Mouse (Mus musculus) thymus, postnatal 0 days (tissue): Measurements from ENCODE around the gene Smco3. TPM values are rescaled to one million over a fixed set of nuclear protein-coding genes. Genes with fewer than 3 reads are reported as not detected.

Experiments used
- DNase-seq: peaks from one replicate; pipeline ENCODE4 v3.0.0-alpha.2; 2015; ENCODE audit warnings: low spot score
- polyA plus RNA-seq: library from polyadenylated mRNA; unstranded; fragments of >200 nt; fragmentation: Nextera tagmentation; extraction: Ambion mirVana; gene quantifications from 2 replicates; pipeline ENCODE4 v1.2.1, GENCODE M21; 2015

The Smco3 gene
- polyA plus RNA-seq, 1 experiment from 2014 or later = 0.16 TPM

DNA sequence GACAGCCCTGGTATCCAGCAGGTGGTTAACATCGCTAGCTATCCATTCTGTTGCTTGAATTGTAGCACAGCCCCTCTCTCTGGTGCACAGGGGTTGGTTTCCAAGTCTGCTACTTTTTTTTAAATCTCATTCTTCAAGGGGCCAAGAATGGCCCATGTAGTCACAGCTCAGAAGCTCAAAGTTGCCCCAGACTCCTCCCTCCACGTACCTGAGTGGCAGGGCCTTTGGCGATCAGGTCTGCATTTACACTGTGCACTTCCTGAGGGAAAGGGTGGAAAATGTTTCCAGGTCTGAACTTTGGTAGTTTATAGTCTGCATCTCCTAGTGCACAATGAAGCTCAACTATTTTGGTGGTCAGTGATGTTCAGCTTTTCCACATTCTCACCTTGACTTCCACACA, 12.0 kb upstream of the Smco3 start:
- DNase-seq = no peak

DNA sequence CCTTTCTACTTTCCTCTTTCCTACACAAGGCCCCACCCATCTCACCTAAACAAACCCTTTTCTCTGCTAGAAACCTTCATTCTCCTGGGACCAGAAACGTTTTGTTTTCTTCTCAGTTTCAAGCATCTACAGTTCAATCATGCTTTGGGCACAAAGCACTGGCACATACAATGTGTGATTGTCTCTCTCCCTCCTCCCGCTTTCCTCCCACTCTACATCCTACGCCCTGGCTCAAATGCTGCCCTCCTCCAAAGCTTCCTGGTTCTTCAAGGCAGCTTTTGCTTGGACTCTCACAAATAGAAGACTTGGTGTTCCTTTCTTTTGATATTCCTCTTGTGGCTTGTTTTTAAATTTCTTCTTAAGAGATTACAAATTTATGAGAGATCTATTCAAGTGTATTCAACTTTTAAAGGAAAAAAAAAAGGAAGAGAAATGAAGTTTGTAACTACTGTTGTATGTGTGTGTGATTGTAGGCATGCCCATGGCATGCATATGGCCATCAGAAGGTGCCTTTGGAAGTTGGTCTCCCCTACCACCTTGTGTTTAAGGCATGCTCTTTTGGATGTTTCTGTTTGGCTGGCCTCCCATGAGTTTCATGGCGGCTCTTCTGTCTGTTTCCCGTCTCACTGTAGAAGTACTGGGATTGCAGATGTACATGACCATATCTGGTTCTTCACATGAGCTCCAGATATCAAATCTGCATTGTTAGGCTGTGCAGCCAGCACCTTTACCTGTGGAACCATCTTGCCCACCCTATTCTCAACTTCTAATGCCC, 10.6 kb upstream of the Smco3 start:
- DNase-seq = no peak

DNA sequence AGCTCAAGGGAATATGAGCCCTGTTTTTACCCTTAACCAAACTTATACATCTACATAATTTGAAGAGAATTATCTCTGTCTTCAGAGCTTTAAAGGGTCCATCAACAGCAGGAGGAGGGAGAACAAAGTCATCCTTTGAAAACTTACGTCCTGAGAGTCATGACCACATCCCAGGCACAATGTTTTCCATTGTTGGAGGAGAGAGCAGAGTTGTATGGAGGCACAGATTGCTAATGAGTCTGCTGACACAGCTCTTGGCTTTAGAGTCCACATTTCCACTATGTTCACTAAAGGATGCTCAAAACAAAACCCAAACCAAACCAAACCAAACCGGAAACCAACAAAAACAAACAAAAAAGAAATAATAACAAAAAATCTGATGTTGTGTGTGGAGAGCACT, 9.7 kb upstream of the Smco3 start:
- DNase-seq = no peak

DNA sequence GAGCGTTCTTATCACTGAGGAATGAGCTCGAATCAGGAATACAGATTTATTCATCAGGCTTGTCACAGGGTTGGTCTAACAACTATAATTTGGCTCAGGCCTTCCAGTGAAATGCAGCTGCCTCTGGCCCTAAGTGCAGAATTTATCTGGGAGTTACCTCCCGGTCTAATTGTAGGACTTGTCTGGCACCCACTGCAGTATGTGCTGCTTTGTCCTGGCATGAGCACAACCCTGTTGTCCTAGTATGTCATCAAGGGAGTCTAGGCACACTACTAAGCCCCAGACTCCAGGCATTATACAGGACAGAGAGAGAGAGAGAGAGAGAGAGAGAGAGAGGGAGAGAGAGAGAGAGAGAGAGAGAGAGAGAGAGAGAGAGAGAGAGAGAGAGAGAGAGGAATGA, 2.1 kb upstream of the Smco3 start:
- DNase-seq = no peak

DNA sequence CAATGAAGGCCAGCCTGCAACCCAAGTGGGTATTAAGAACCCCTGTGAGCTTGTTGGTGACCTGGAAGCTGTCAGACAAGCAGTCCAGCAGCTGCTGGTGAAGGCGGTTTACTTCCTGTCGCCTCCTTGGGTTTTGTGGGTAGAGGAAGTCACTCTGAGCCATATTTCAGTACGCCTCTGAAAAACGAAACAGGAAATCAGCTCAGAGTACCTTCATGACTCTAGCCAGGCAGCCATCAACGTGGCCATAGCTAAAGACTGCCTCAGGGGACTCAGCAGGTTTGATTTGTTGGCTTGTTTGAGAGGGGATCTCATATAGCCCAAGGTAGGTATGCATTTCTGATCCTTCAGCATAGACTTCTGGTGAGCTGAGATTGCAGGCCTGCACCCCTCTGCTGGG, 3.5 kb downstream of the Smco3 start:
- DNase-seq = peak; percentile 72

DNA sequence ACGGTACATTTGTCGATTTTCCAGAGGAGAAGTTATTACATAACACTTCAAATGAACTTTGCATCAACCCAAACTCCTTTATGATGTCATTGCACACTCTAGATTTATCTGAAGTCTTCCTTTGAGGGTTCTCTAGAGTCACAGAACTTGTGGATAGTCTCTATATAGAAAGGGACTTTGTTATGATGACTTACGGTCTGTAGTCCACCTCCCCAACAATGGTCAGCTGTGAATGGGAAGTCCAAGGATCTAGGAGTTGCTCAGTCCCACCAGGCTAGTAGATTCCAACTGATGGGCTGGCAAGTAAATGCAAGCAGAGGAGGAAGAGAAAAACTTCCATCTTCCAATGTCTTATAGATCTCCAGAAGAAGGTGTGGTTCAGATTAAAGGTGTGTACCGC, 6.6 kb downstream of the Smco3 start:
- no peak for DNase-seq

DNA sequence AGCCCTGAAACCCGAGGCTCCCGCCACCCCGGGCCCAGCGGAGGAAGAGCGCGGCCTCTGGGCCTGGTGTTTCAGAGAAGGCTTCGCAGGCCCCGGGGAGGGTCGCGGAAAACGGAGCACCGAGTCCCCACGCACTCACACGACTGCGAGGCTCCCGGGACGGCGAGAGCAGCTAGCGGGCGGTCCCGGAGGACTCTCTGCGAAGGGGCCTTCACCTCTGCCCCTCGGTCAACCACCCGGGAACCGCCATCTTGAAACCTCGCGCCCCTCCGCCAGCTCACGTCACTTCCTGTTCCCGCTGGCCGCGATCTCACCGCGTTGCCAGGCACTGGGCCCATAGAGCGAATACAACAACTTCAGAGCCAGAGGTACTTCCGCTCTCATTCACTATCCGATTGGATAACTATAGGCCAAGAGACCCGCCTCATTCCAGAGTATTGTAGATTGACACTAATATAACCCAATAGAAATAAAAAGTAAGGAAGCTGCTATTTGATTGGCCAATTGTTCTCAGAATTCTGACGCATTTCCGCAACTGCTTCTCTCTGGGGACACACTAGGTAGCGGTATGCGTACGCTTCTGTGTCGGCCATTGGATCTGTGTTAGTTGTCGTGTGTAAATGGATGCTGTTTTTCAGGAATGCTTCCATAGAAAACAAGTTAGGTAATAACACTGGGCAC, 7.2 kb downstream of the Smco3 start, which contains the start of gene Wbp11:
Gene Wbp11 (minus strand): TSS at position 353 of the 681 bp plus-strand sequence.
- peak; percentile 98 for DNase-seq

DNA sequence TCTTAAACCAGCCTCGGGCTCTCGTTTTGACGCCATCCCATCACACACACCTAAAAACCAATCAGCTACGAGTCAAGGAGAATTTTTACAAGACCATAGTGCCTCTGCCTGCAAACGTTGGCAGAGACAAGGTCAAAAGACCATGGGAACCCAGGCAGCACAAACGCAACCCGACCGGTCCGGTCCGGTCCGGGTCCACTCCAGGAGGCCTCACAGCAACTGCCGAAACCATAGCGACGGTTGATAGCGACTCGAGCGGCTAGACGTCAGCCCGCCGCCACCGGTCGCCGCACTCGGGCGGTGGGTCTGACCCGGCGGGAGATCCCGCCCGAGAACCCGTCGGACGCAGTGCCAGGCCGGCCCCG, 7.8 kb downstream of the Smco3 start, which contains the start of gene BC049715:
Gene BC049715 (plus strand): TSS at position 111 of the 365 bp plus-strand sequence.
- no peak for DNase-seq

DNA sequence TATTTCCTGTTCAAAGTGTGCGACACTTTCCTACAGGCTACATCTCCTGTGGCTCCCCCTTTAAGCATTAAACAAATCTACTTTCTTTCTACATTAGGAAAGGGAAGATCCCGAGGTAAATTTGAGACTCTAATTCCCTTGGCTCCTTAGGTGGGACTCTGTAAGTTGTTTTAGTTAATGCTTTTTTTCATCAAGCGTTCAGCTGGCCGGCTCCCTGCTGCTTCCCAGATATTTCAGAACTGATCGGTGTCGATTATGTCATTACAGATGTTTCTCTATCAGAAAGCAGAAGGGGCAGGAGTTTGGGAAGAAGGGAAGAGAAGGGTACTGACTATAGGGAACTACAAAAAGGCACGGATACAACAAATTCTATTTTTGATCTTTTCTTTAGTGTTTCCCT, 8.1 kb downstream of the Smco3 start:
- no peak for DNase-seq

DNA sequence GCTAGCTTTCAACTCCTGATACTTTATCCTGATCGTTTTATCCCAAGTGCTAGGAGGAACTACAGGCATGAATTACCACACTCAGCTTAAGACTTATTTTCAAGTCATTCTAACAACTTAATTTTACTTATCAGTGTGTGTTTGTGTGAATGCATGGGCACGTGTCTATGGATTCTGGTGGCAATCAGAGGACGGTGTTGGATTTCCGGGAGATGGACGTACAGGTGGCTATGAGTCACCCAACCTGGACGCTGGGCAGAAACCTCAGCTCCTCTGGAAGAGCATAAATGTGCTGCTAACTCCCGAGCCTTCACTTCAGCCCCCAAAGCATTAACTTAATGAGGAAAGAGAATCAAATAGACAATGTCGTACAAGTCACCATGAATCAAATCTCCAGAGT, 10.3 kb downstream of the Smco3 start:
- no peak for DNase-seq

DNA sequence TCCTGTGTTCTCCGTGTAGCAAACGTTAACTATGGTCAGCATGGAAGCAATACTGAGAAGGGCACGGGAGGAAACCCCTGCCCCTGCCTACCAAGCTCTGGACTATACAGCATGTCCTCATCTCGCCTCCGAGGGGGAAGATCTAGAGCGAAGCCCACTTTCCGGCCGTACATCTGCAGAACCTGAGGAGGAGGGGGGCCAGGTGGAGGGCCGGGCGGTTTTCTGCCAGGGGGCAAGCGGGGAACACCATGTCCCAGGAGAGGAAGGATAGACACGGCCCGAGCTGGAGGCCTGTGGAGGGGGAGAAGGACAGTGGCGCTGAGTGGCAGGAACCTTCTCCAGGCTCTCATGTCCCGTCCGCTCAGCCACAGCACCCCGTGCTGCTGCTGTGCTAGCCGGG, 14.2 kb downstream of the Smco3 start:
- no peak for DNase-seq

DNA sequence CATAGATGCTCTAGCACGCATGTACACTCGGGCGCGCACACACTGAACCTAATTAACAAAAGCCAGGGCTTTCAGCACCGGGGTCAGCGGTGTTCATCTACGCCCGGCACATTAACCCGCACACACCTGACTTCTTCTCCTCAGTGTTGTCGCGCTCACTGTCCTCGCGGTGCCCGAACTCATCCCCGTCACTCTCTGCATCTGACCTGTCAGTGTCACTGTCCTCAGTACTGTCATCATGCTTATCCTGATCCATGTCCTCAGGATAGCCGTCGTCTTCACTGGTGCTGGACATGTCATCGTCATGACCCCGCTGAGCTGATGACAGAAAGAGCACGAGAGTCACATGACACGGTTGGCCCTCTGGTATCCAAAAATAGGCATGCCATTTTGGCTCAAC, 14.9 kb downstream of the Smco3 start:
- DNase-seq = no peak

DNA sequence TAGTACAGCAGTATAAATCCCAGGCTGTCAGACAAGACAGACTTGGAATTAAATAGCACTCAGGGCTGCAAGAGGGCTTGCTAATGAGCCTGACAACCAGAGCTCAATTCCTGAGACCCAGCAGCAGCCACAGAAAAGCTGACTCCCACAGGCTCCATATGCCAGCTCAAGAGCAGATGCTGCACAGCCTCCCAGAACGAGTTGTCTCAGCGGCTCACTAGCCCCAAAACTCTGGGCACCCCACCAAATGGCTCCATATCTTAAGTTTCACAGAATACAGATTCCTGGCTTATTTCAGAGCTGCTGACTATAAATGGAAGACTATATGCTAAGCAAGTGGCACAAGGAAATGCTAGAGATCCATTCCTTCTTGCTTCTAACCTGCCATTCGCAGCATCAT, 17.7 kb downstream of the Smco3 start:
- DNase-seq = no peak

DNA sequence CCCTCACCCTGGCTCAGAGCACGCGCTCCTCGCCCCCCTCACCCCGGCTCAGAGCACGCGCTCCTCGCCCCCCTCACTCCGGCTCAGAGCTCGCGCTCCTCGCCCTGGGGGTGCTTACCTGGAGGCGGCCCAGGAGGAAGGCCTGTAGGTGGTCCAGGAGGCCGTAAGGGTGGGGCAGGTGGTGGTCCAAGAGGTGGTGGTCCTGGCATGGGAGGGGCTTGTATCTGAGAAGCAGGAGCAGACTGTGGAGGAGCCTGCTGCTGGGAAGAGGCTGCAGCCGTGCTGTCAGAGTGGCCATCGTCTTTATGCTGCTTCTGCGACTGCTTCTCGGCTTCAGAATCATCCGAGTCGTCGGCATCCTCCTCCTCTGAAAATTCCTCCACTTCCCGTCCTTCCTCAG, 18.4 kb downstream of the Smco3 start:
- DNase-seq = no peak

DNA sequence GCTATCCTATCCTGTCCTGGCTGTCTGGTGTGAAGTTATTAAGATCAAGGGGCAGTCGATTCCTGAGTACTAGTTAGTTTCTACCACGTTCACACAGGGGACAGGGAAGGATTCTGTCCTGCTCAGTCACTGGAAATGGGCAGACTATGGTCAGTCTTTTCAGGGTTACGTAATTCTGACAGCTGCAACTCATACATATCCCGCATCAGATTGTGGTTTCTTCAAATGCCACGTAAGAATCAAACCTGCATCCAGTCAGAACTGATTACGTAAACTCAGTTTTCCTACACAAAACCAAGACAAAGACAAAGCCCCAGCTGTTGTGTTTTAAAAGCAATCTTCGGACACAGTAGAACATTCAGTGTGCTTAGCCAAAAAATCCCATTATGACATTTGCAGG, 19.9 kb downstream of the Smco3 start:
- no peak for DNase-seq

DNA sequence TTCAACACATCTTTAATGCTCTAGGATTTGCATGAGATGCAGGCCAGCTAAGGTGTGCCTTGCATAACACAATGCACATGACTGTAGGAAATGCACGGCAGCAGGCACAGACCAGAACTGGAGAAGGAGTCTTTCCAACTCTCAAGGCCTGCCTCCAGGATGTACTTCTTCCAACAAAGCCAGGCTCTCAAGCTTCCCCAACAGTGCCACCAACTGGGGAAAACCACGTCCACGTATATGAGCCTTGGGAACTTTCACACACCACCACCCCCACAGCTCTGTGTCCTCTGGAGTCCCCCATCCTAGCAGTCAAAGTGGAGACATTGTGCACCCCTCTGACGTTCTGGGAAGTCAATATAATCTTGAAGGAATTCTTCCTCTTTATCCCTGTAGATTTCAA, 22.1 kb downstream of the Smco3 start:
- no peak for DNase-seq

DNA sequence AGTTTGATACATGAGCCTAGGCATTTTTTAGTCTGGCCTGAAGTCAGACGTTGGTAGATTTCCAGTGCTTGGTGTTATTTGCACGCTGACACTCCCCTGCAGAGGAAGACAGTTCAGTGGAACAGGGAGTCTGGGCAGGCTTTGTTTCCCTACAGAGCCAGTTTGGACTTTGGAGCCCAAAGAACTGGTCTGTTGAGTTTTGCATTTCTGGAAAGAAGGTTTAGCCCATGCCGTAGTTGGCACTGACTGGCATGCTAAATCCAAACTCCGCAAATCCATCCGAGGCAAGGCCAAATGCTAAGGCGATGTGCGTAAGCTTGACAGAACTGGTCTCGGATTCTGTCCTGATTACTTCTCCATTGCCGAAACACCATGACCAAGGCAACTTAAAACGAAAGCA, 24.1 kb downstream of the Smco3 start:
- DNase-seq = no peak

DNA sequence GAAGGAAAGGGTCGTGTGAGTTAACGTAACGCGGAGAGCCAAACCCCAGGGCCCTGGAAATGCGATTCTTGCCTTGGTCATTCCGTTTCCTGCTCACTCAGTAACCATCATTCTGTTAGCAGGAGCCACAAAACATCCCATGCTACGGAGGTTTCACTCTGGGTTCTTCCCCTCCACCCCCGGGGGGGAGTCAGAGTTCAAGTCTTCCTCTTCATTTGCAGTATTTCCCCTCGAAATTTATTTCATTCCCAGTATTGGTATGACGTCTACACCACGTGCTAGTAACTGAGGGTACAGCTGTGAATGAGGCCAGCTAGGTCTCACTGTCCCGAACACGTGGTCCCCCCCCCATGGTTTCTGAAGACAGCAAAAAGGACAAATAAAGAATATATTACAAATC, 25.6 kb downstream of the Smco3 start:
- DNase-seq = no peak

DNA sequence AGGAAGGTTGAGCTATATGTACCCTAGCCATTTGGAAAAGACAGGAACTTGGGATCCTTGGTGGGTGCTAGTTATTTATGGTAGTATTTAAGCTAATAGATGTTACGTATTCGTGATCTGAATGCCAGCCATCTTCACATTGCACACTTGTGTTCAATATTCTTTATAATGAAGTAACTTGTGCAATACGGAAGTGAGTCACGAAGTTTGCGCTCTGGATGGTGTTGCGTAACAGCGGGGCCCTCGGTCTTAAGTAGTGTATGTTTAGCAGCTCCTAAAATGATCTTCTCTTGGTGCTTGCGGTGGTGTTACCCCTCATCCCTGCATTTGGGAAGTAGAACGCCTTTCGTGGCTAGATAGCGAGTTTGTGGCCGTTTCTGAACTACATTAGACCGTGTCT, 26.2 kb downstream of the Smco3 start:
- peak; percentile 59 for DNase-seq

DNA sequence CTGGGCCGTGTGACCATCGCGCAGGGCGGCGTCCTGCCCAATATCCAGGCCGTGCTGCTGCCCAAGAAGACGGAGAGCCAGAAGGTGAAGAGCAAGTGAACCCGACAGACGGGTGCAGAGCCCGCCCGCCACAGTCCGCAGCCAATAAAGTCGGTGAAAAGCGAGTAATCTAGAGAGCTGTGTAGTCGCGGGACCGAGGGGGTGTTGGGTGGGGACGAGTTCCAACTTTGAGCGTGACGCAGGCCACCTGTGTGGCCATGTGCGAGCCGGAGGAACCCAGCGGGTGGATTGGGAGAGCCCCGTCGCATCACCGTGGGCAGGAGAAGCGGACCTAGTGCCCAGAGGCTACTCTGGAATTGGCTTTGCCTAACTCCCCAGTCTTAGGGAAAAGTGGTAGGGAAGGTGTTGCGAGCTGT, 26.6 kb downstream of the Smco3 start:
- DNase-seq = peak; percentile 43

DNA sequence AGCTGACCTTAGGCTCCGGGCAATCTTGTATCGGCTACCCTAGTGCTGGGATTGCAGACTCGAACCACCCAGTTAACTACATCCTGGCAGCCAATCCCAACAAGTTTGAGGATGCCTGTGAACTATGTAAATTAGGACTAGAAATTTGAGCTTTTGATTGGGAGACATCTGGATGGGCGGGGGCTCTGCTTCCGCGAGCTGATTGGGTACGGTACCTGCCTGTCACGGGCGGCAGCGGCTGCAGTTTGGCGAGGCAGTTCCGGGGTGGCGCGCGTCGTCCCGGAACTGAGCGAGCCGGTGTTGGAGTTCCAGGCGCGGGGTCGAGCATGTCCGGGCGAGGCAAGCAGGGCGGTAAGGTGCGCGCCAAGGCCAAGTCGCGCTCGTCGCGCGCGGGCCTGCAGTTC, 27.2 kb downstream of the Smco3 start, which contains the start of gene H2afj:
Gene H2afj (plus strand): TSS at position 231 of the 404 bp plus-strand sequence.
- peak; percentile 98 for DNase-seq

DNA sequence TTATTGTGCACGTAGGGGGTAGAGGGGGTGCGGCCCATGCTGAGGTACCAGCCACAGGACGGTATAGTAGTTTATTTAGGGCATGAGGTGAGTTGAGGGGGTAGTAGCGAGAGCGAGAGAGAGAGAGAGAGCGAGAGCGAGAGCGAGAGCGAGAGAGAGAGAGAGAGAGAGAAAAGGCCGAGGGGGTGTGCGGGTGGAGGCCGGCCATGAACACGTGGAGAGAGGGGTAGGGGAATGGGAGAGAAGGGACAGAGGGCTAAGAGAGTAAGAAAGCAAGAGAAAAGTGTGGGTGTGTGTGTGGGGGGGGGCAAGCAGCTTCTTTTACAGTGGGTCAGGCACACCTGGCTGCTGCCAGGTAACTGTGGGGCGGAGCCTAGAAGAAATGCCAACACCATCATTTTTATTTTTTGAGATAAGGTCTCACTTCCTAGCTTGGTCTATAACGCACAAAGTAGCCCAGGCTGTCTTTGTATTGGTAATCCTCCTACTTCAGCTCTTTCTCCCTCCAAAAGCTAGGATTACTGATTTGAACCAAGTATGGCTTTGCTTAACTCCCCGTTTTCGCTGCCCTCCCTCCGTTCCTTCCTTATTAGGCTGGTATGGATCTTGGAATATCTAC, 27.7 kb downstream of the Smco3 start:
- no peak for DNase-seq
